Mouse (Mus musculus): ENCODE measurements at regions not wholly inside any gene's neighbourhood (a gene's known extent, or its start where the extent isn't known, plus 50 kb on each side); places are given as distances from the start of the nearest gene placed in this dataset.

GRCm38 (mm10) chr10:19459709-19460108 lies 103.4 kb downstream of the Olig3 start:
- no peak for TF ChIP-seq CTCF (IDR thresholded peaks at IDR 0.05; ENCODE audit: extremely low read depth, insufficient read length, insufficient replicate concordance, low read depth, low read length)
- no peak for TF ChIP-seq POLR2A (IDR thresholded peaks at IDR 0.05; ENCODE audit: low read depth, low read length)

Measured in small intestine, adult 2 months (tissue).